Mouse (Mus musculus): ENCODE data around the gene Tuba4a. TPM values are rescaled to one million over a fixed set of nuclear protein-coding genes. Genes with fewer than 3 reads are reported as not detected.

The Tuba4a gene
- polyA plus RNA-seq, 1 experiment from 2014 or later = 59.9 TPM

DNA sequence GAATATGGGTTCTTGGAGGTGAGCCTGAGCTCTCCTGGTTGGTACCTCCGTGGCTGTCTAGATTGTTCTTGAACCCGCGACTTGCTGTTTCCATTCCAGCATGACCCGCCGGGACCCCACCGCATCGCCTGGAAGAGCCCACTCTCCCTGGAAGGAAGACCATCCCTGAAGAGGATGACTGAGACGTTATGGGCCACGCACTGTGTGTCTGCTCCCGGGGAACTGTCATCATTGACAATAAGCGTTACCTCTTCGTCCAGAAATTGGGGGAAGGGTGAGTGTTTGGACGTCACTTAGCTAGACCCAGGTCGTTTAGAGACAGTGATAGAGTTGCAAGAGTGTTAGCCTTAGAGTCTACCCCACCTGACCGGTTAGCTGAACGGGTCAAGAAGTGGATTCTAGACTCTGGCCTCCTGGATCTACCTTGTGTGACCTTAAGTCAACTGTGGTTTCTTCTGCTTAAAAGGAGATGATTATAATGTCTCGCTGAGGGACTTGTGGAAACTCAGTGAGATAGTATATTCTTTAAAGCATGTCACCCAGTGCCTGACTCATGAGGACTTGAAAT, 8.4 kb downstream of the Tuba4a start:
- no peaks in the 10 kb centered on the region for H3K9me3 ChIP-seq (ENCODE audit: control insufficient read depth, low read depth, low read length)
- no peak for ATAC-seq (ENCODE audit: insufficient number of reproducible peaks, insufficient read depth, low FRiP score, low read depth)
- H3K4me2 ChIP-seq (replicated peaks; ENCODE audit: low read depth, low read length) = peak overlapping the region; percentile 90
- peak overlapping the region; percentile 84 for H3K9ac ChIP-seq (replicated peaks; ENCODE audit: low read depth, low read length)
- H3K4me1 ChIP-seq (ENCODE audit: control insufficient read depth, insufficient read depth, low read length) = peaks cover 22% of the 10 kb centered on the region; the same call in 1 of the 2 replicates
- no peaks in the 10 kb centered on the region for H3K27me3 ChIP-seq (ENCODE audit: control insufficient read depth, insufficient read depth, low read length)
- peaks cover 18% of the 10 kb centered on the region; the same call in 1 of the 2 replicates for H3K36me3 ChIP-seq (ENCODE audit: control insufficient read depth, insufficient read depth, low read length)
- peak overlapping the region; percentile 10; the same call in 1 of the 2 replicates for H3K27ac ChIP-seq (ENCODE audit: low read length)
- WGBS = 11% methylated on average over 17 of the region's 17 CpGs
- H3K4me3 ChIP-seq (ENCODE audit: low read depth, low read length) = peak overlapping the region; percentile 93

DNA sequence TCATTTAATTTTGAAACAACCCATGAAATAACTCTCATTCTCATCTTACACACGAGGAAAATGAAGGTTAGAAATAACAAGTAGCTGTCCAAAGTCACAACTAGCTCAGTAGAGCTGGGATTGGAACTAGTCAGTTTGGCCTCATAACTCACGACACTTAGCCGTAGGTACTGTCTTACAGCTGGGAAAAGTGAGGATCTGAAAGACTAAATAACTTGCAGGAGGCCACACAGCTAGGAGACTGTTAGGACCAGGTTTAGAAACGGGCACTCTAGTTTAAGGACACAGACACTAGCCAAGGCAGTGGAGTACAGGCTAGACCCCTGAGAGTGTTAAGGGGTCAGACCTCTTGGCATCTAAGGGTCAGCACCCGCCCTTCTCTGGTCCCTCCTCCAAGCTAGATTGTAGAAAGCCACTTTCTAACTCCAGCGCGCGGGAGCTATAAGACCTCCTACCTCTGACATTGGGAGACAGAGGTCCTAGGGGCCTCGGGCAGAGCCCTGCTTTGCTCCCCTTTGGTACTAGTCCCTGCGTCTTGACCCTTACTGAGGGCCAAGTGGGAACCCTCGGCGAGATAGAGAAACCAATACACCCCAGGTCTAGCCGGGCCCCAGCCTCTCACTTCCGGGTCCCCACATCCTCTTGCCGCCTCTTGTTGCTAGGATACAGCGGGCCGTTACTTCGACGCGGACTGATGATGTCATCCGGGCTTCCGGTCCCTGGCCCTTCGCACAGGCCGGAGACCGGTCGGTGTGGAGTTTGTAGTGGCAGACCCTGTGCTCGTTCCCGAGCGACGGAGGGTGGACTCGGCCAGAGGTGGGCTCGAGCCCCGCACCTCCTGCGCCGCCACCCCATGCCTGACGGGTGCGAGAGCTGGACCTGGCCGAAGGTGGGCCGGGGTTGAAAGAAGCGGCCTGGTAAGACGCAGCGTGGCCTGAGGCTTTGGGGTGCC, 9.3 kb downstream of the Tuba4a start, which contains the start of the genes Glb1l and Stk16:
Glb1l (minus strand) TSS at position 678 of the 952 bp plus-strand sequence.
Stk16 (plus strand) TSS at position 703 of the 952 bp plus-strand sequence.
- H3K4me3 ChIP-seq (ENCODE audit: low read depth, low read length) = peak within 1 kb of the TSS; percentile 93
- H3K27ac ChIP-seq (ENCODE audit: low read length) = peak within 1 kb of the TSS; percentile 10; the same call in 1 of the 2 replicates
- 5% methylated on average over 42 of the region's 42 CpGs for WGBS
- ATAC-seq (ENCODE audit: insufficient number of reproducible peaks, insufficient read depth, low FRiP score, low read depth) = peak; percentile 90
- H3K4me1 ChIP-seq (ENCODE audit: control insufficient read depth, insufficient read depth, low read length) = peaks cover 22% of the 10 kb centered on the region; the same call in 1 of the 2 replicates
- H3K27me3 ChIP-seq (ENCODE audit: control insufficient read depth, insufficient read depth, low read length) = no peaks in the 10 kb centered on the region
- H3K9ac ChIP-seq (replicated peaks; ENCODE audit: low read depth, low read length) = peak within 1 kb of the TSS; percentile 84
- H3K4me2 ChIP-seq (replicated peaks; ENCODE audit: low read depth, low read length) = peak within 1 kb of the TSS; percentile 90
- peaks cover 18% of the 10 kb centered on the region; the same call in 1 of the 2 replicates for H3K36me3 ChIP-seq (ENCODE audit: control insufficient read depth, insufficient read depth, low read length)
- H3K9me3 ChIP-seq (ENCODE audit: control insufficient read depth, low read depth, low read length) = no peaks in the 10 kb centered on the region

- Histone ChIP-seq H3K27me3 (ENCODE audit: control insufficient read depth, insufficient read depth, low read length) (no peaks in the 10 kb centered on the region), H3K27ac (ENCODE audit: low read length) (no peak overlapping the region), H3K4me2 (replicated peaks; ENCODE audit: low read depth, low read length) (peak overlapping the region; percentile 41), H3K4me3 (ENCODE audit: low read depth, low read length) (peak overlapping the region; percentile 36), H3K9ac (replicated peaks; ENCODE audit: low read depth, low read length) (peak overlapping the region; percentile 36; the same call in 1 of the 2 replicates), H3K9me3 (ENCODE audit: control insufficient read depth, low read depth, low read length) (no peaks in the 10 kb centered on the region), H3K4me1 (ENCODE audit: control insufficient read depth, insufficient read depth, low read length) (peaks cover 22% of the 10 kb centered on the region; the same call in 1 of the 2 replicates), H3K36me3 (ENCODE audit: control insufficient read depth, insufficient read depth, low read length) (peaks cover 15% of the 10 kb centered on the region; the same call in 1 of the 2 replicates)
- WGBS = 10% methylated on average over 34 of the region's 34 CpGs
- ATAC-seq (ENCODE audit: insufficient number of reproducible peaks, insufficient read depth, low FRiP score, low read depth) = no peak
Measured at GRCm38 (mm10) chr1:75208967-75209678, 10.5 kb downstream of the Tuba4a start.

GRCm38 (mm10) chr1:75201236-75201635, 18.4 kb downstream of the Tuba4a start:
- Histone ChIP-seq H3K4me3 (ENCODE audit: low read depth, low read length) (no peak overlapping the region), H3K4me1 (ENCODE audit: control insufficient read depth, insufficient read depth, low read length) (no peaks in the 10 kb centered on the region), H3K27ac (ENCODE audit: low read length) (no peak overlapping the region), H3K27me3 (ENCODE audit: control insufficient read depth, insufficient read depth, low read length) (no peaks in the 10 kb centered on the region), H3K4me2 (replicated peaks; ENCODE audit: low read depth, low read length) (no peak overlapping the region), H3K9me3 (ENCODE audit: control insufficient read depth, low read depth, low read length) (no peaks in the 10 kb centered on the region), H3K36me3 (ENCODE audit: control insufficient read depth, insufficient read depth, low read length) (peaks cover 35% of the 10 kb centered on the region), H3K9ac (replicated peaks; ENCODE audit: low read depth, low read length) (no peak overlapping the region)
- no peak for ATAC-seq (ENCODE audit: insufficient number of reproducible peaks, insufficient read depth, low FRiP score, low read depth)
- WGBS = 92% methylated on average over 1 of the region's 1 CpGs

DNA sequence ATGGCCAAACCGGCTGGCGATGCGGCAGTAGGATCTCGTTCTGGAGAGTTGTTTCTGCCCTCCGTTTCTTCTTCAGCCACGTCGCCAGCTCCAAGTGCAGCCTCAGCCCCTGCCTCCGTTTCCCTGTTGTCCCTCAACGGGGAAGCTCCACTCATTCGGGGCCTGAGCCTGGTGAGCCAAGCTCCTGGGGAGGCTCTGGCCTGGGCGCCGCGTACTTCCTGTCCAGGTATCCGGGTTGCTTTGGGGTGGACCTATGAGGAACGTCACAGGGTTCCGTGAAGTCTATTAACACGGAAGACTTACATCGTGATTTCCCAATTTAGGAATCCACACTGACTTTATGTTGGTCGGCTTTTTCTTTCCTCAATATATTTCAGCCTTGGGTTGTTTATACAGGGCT, 27.2 kb downstream of the Tuba4a start:
- peak overlapping the region; percentile 89 for H3K27ac ChIP-seq (ENCODE audit: low read length)
- H3K27me3 ChIP-seq (ENCODE audit: control insufficient read depth, insufficient read depth, low read length) = no peaks in the 10 kb centered on the region
- peak overlapping the region; percentile 70 for H3K4me2 ChIP-seq (replicated peaks; ENCODE audit: low read depth, low read length)
- peak overlapping the region; percentile 64 for H3K9ac ChIP-seq (replicated peaks; ENCODE audit: low read depth, low read length)
- ATAC-seq (ENCODE audit: insufficient number of reproducible peaks, insufficient read depth, low FRiP score, low read depth) = peak; percentile 47; the same call in 1 of the 2 replicates
- peak overlapping the region; percentile 61 for H3K4me3 ChIP-seq (ENCODE audit: low read depth, low read length)
- H3K4me1 ChIP-seq (ENCODE audit: control insufficient read depth, insufficient read depth, low read length) = peaks cover 13% of the 10 kb centered on the region
- peaks cover 19% of the 10 kb centered on the region; the same call in 1 of the 2 replicates for H3K36me3 ChIP-seq (ENCODE audit: control insufficient read depth, insufficient read depth, low read length)
- WGBS = under 1% methylated on average over 19 of the region's 19 CpGs
- no peaks in the 10 kb centered on the region for H3K9me3 ChIP-seq (ENCODE audit: control insufficient read depth, low read depth, low read length)

DNA sequence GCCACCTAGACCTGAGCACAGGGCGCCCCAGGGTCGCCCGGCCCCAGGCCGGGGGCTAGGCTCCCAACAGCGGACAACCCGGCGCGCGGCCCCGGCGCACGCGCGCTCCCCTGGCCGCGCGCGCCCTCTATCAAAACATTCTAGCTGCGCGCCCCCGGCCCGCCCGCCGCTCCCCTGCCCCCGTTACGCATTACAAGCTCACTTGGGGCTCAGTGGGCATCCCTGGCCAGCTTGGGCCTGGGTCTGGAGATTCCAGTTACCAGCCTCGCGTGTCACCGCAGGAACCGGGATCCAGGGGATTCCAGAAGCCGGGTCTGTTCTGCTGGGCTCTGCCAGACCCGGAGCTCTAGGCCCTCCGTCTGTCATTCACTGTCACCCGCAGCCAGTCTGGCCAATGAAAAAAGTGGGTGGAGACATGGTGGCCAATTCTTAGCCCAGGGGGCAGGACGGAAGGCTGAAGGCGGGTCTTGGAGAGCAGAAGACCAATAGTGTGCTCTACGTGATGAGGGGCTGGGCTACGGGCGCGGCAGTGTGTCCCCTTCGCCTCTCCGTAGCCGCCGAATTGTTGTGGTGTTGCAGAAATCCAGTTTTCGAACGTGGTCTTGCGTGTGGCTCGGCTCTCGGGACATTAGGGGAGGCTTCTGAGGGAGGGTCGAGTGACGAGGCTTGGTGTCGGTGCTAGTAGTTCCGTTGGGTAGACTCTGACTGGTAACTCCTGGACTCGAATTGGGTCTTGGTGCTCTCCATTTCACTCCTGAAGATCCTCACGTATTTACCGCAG, 27.9 kb downstream of the Tuba4a start, which contains the start of the genes Ankzf1 and Atg9a:
Ankzf1 (plus strand) TSS at position 530 of the 781 bp plus-strand sequence.
Atg9a (minus strand) TSS at position 575 of the 781 bp plus-strand sequence.
- WGBS = under 1% methylated on average over 56 of the region's 56 CpGs
- Histone ChIP-seq H3K36me3 (ENCODE audit: control insufficient read depth, insufficient read depth, low read length) (peaks cover 19% of the 10 kb centered on the region; the same call in 1 of the 2 replicates), H3K27ac (ENCODE audit: low read length) (peak within 1 kb of the TSS; percentile 89)

DNA sequence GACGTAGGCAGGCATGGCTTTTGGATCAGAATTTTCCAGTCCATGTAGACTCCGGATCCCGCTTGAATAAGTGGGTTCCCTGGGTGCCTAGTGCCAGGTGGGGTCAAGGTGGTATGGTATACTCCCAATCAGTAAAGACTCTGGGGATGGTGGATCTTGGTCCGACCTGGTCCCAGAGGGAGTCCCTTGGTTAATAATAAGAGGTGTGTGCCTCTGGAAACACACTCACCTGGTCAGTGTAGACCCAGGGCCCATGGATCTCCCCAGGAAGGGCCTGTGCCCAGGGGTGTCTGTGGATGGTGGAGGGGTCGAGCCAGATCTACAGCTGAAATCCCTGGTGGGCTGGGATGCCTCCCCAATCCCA, 28.4 kb downstream of the Tuba4a start:
- 46% methylated on average over 5 of the region's 5 CpGs for WGBS
- ATAC-seq (ENCODE audit: insufficient number of reproducible peaks, insufficient read depth, low FRiP score, low read depth) = no peak; the same call in 1 of the 2 replicates
- H3K4me1 ChIP-seq (ENCODE audit: control insufficient read depth, insufficient read depth, low read length) = peaks cover 13% of the 10 kb centered on the region

More for the DNA sequence above, 27.9 kb downstream of the Tuba4a start, which contains the start of the genes Ankzf1 and Atg9a:
- ATAC-seq (ENCODE audit: insufficient number of reproducible peaks, insufficient read depth, low FRiP score, low read depth) = peak; percentile 99
- Histone ChIP-seq H3K4me3 (ENCODE audit: low read depth, low read length) (peak within 1 kb of the TSS; percentile 61), H3K9me3 (ENCODE audit: control insufficient read depth, low read depth, low read length) (no peaks in the 10 kb centered on the region), H3K4me2 (replicated peaks; ENCODE audit: low read depth, low read length) (peak within 1 kb of the TSS; percentile 70), H3K9ac (replicated peaks; ENCODE audit: low read depth, low read length) (peak within 1 kb of the TSS; percentile 64), H3K27me3 (ENCODE audit: control insufficient read depth, insufficient read depth, low read length) (no peaks in the 10 kb centered on the region), H3K4me1 (ENCODE audit: control insufficient read depth, insufficient read depth, low read length) (peaks cover 13% of the 10 kb centered on the region)

More for the DNA sequence above, 28.4 kb downstream of the Tuba4a start:
- Histone ChIP-seq H3K27ac (ENCODE audit: low read length) (peak overlapping the region; percentile 77; the same call in 1 of the 2 replicates), H3K4me3 (ENCODE audit: low read depth, low read length) (peak overlapping the region; percentile 61), H3K4me2 (replicated peaks; ENCODE audit: low read depth, low read length) (peak overlapping the region; percentile 70), H3K27me3 (ENCODE audit: control insufficient read depth, insufficient read depth, low read length) (no peaks in the 10 kb centered on the region), H3K36me3 (ENCODE audit: control insufficient read depth, insufficient read depth, low read length) (peaks cover 15% of the 10 kb centered on the region), H3K9me3 (ENCODE audit: control insufficient read depth, low read depth, low read length) (no peaks in the 10 kb centered on the region), H3K9ac (replicated peaks; ENCODE audit: low read depth, low read length) (peak overlapping the region; percentile 60)

Data from stomach, embryonic 14.5 days (tissue).